Mouse (Mus musculus) erythroblast, embryonic 14.5 days (primary cell): ENCODE results near the gene Trim17.

ENCODE experiments used
- GATA1 ChIP-seq: IDR thresholded peaks from 2 replicates; pipeline ENCODE4 v1.6.1; 2012; ENCODE audit warnings: low read length, inconsistent platforms, mixed read lengths
- TAL1 ChIP-seq: IDR thresholded peaks from 3 replicates; pipeline ENCODE4 v1.6.1; 2012; ENCODE audit warnings: low read length, inconsistent platforms, mixed read lengths

- no peak for TF ChIP-seq TAL1
- TF ChIP-seq GATA1 = no peak
Observed at GRCm38 (mm10) chr11:58957226-58957914, 2.9 kb downstream of the Trim17 start.
